Mouse (Mus musculus) stomach, embryonic 16.5 days (tissue): ENCODE data around the gene Hist1h4m. TPM values are rescaled to one million over a fixed set of nuclear protein-coding genes. Genes with fewer than 3 reads are reported as not detected.

Experiments
- microRNA-seq: library from miRNA; unstranded; fragments of <30 nt; microRNA quantifications from one replicate; pipeline ENCODE4, GENCODE M21; 2016
- polyA plus RNA-seq: library from polyadenylated mRNA; unstranded; fragments of >200 nt; fragmentation: Nextera tagmentation; extraction: Ambion mirVana; gene quantifications from 2 replicates; pipeline ENCODE4 v1.2.1, GENCODE M21; 2015

The Hist1h4m gene
- polyA plus RNA-seq, 1 experiment from 2014 or later: not detected

Small RNA genes within 50 kb of the gene (microRNA-seq; reads per million reads assigned to microRNA genes)
- gene Gm19658 (not detected), gene Gm44346 (not detected), gene Gm44466 (not detected)

Other genes starting within 250 kb of the Hist1h4m start
- gene Olfr1364, start 230.0 kb upstream of the Hist1h4m start, polyA plus RNA-seq: not detected in 2 replicates
- gene Olfr1362, start 197.7 kb upstream of the Hist1h4m start, polyA plus RNA-seq: not detected in 2 replicates
- not detected in 2 replicates for gene Olfr11, start 169.2 kb upstream of the Hist1h4m start, polyA plus RNA-seq
- not detected in 2 replicates for gene Olfr1361, start 148.4 kb upstream of the Hist1h4m start, polyA plus RNA-seq
- gene Olfr1360, start 134.3 kb upstream of the Hist1h4m start, polyA plus RNA-seq: not detected in 2 replicates
- gene Olfr1359, start 113.6 kb upstream of the Hist1h4m start, polyA plus RNA-seq: not detected in 2 replicates
- 1.5 and 3.8 TPM in 2 replicates for gene Hist1h2bl, start 95.6 kb upstream of the Hist1h4m start, polyA plus RNA-seq
- gene Hist1h2ai, start 95.3 kb upstream of the Hist1h4m start, polyA plus RNA-seq: 7.3 and 11.8 TPM in 2 replicates
- gene Hist1h3h, start 94.1 kb upstream of the Hist1h4m start, polyA plus RNA-seq: 4.6 and 5.6 TPM in 2 replicates
- gene Hist1h2bm, start 89.7 kb upstream of the Hist1h4m start, polyA plus RNA-seq: 1.9 and 2.5 TPM in 2 replicates
- 1.7 and 2.3 TPM in 2 replicates for gene Hist1h4j, start 76.7 kb upstream of the Hist1h4m start, polyA plus RNA-seq
- gene Hist1h4k, start 61.2 kb upstream of the Hist1h4m start, polyA plus RNA-seq: 3.9 and 8.4 TPM in 2 replicates
- gene Hist1h2ak, start 57.9 kb upstream of the Hist1h4m start, polyA plus RNA-seq: 18.1 and 21.5 TPM in 2 replicates
- 1.3 and 2.9 TPM in 2 replicates for gene Hist1h2bn, start 57.6 kb upstream of the Hist1h4m start, polyA plus RNA-seq
- 9.6 and 10.6 TPM in 2 replicates for gene Hist1h1b, start 31.1 kb upstream of the Hist1h4m start, polyA plus RNA-seq
- 59.9 and 94.5 TPM in 2 replicates for gene Hist1h3i, start 28.4 kb upstream of the Hist1h4m start, polyA plus RNA-seq
- 1.9 and 2.6 TPM in 2 replicates for gene Hist1h2an, start 24.5 kb upstream of the Hist1h4m start, polyA plus RNA-seq
- gene Hist1h2bp, start 24.3 kb upstream of the Hist1h4m start, polyA plus RNA-seq: 0.77 and 1.4 TPM in 2 replicates
- gene Hist1h2bq, start 1.5 kb upstream of the Hist1h4m start, polyA plus RNA-seq: 9.1 and 14.2 TPM in 2 replicates
- gene Hist1h2ao, start 1.3 kb upstream of the Hist1h4m start, polyA plus RNA-seq: 1.5 TPM in 1 of 2 replicates, not detected in the other
- 13.0 and 15.5 TPM in 2 replicates for gene Hist1h4n, start 20.4 kb downstream of the Hist1h4m start, polyA plus RNA-seq
- 1,905 and 2,657 TPM in 2 replicates for gene Hist1h2ap, start 21.8 kb downstream of the Hist1h4m start, polyA plus RNA-seq
- 11.8 and 18.5 TPM in 2 replicates for gene Hist1h2br, start 22.0 kb downstream of the Hist1h4m start, polyA plus RNA-seq
- 5.3 and 6.2 TPM in 2 replicates for gene Zfp184, start 133.3 kb downstream of the Hist1h4m start, polyA plus RNA-seq
- gene Pom121l2, start 169.4 kb downstream of the Hist1h4m start, polyA plus RNA-seq: 0.09 TPM in 1 of 2 replicates, not detected in the other
- gene Prss16, start 198.0 kb downstream of the Hist1h4m start, polyA plus RNA-seq: 0.92 and 1.1 TPM in 2 replicates
- gene Hist1h2ah, start 223.8 kb downstream of the Hist1h4m start, polyA plus RNA-seq: 10.9 TPM in 1 of 2 replicates, not detected in the other
- gene Hist1h2bk, start 224.1 kb downstream of the Hist1h4m start, polyA plus RNA-seq: 2.6 and 4.0 TPM in 2 replicates
- 13.4 and 15.5 TPM in 2 replicates for gene Hist1h4i, start 229.6 kb downstream of the Hist1h4m start, polyA plus RNA-seq
- 17.8 and 25.3 TPM in 2 replicates for gene Hist1h2ag, start 231.2 kb downstream of the Hist1h4m start, polyA plus RNA-seq
- gene Hist1h2bj, start 231.5 kb downstream of the Hist1h4m start, polyA plus RNA-seq: 5.6 and 10.3 TPM in 2 replicates